Mouse (Mus musculus): Measurements from ENCODE around the gene Ubtd2. TPM values are rescaled to one million over a fixed set of nuclear protein-coding genes. Genes with fewer than 3 reads are reported as not detected.

Ubtd2 gene
- total RNA-seq (2021): 10 to 100 TPM in 1 of 2 experiments, 1 to 10 TPM in 1; 9.3 to 10.5 TPM
- long read RNA-seq, experiment 1, transcript Ubtd2-201 (3 exons, 1,012 nt): major isoform, 5 of 5 reads
- long read RNA-seq, experiment 1, partial matches to known transcripts: 0 of 5 reads
- long read RNA-seq, experiment 1, other reads (novel, unspliced or antisense): 0 of 5 reads
- long read RNA-seq, experiment 2, transcript Ubtd2-201 (3 exons, 1,012 nt): major isoform, 10 of 11 reads
- long read RNA-seq, experiment 2, partial matches to known transcripts: 0 of 11 reads
- long read RNA-seq, experiment 2, other reads (novel, unspliced or antisense): 1 of 11 reads

DNA sequence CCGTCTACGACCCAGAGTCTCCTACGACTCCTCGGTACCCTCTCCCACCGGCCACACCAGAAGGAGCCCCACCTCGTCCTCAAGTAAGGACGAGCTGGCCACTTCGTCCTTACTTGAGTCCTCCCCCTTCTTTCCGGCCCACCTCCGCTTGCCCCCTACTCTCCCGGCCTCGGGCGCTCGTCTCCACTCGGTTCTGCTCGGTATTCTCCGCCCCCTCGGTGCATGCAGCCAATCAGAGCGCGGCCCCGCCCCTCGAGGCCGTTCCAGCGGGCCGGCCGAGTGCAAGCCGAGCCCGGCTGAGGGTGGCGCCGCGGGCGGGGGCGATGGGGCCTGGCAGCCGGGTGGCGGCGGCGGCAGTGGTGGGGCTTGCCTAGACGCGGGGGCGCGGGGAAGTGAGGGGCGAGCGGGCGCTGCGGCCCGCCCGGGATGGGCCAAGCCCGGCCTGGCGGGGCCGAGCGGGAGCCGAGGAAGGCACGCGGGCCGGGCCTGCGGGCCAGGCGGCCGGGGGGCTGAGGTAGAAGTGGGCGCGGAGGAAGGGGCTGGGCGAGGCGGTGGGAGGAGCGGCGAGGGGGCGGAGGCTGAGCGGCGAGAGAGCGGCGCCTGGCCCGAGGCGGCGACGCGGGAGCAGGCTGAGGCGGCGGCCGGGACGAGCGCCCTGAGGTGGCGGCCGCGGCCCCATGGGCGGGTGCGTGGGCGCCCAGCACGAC is at the start of gene Ubtd2:
Ubtd2 (plus strand) TSS at position 571 of the 707 bp plus-strand sequence.
- DNase-seq: peak; percentile 97

DNA sequence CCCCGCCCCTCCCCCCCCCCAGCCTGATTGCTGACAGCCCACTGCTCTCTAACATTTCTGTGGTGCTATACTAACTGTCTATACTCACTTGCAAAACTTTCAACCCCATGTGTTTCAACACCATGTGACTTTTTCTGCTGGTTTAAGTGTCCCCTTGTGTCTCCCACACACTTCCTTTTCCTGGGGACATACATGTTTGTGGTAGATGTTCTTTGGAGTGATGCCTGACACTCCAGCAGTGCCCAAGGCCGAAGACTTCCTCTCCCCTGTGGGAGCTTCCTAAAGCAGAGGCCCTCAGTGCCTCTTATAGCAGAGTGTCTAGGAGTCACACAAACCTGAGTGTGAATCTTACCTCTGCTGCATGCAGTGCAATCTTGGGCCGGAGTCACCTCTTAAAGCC is 47.3 kb upstream of the Ubtd2 start:
- DNase-seq: no peak

DNA sequence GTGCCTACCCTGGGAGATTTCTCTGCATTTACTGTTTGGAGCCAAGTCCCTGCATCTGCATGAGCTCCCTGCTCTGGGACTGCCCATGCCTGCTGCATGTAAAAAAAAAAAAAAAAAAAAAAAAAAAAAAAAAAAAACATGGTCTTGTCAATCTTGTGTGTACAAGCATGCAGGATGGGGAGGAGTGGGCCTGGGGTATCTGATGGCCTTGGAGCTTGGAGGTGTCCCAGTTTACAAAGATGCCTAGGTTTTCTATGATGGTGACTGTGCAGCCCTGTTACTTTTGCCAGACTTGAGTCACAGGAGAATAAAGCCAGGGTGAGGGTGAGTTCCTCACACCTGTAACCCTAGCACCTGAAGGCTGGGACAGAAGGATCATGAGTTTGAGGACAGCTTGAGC is 46.1 kb upstream of the Ubtd2 start:
- DNase-seq: no peak

DNA sequence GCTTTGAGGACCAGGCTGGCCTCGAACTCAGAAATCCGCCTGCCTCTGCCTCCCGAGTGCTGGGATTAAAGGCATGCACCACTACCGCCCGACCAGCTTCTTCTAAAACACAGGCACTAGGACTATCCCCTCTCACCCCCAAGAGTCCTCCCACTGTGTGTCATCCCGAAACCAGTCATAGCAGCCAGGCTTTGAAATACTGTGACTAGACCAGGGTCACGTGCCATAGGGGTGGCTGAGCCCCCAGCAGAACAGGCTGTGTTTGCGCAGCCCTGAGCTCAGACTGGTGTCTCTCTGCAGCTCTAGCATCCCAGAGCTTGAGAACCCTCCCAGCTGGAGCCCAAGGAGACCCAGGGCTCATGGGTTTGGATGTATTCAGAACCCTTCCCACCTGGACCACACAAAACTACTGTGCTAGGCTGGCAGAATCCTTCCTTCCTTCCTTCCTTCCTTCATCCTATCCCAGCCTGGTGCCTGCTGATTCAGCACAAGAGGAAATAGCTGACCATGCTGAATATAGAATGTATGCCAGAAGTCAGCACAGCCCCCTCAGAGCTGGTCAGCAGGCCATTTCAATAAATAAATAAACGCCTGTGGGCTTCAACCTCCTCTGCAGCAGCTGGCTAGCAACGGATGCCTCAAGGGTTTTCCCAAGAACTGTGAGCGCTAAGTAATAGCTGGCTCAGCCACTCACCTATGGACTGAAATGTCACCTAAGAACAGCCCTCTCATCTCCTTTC is 45.2 kb upstream of the Ubtd2 start:
- no peak for DNase-seq

DNA sequence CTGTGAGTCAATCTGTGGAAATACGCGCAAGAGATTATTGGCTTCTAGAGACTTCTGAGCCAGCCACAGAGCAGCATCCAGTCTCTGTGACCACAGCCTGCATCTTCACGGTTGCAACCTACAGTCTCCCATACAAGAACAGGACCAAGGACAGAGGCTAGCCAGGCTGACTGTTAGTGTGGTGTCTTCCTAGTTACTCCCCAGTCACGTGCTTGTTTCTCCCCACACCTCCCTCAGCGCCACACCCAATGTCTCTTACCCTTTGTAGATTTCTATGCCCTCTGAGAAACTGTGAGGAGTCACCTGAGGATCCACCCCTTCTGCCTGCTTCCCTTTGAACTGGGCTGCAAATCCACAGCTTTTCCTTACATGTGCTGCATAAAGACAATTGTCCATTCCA is 35.2 kb upstream of the Ubtd2 start:
- DNase-seq: no peak

DNA sequence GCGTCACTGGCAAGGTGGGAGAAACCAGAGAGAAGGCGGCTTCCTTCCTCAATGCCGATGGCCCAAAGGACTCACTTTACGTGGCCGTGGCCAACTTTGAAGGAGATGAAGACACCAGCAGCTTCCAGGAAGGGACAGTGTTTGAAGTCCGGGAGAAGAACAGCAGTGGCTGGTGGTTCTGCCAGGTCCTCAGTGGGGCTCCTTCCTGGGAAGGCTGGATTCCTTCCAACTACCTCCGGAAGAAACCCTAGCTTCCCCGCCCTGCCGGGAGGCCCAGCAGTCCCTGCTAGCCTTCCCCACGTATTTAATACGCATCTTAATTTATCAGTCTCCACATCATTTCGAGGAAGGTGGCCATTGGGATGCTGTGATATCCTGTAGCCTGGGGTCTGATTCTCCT is 31.9 kb upstream of the Ubtd2 start:
- no peak for DNase-seq

DNA sequence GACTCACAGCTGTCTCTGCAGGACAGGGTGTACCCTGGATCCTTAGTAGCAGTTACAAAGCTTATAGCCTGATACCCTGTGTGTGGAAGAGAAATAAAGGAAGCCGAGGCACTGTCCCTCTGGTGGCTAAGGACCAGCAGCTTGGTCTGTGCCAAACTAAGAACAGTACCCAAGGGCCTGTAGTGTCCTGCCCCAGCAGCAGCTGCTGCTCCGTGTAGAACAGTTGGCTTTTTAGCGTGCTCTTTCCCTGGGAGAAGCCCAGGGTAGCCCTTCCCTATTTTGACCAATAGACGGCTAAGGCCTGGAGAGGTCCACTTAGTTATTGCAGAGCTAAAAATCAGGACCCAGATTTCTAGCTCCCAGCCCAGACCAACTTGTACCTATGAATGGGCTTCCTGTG is 30.6 kb upstream of the Ubtd2 start:
- no peak for DNase-seq

DNA sequence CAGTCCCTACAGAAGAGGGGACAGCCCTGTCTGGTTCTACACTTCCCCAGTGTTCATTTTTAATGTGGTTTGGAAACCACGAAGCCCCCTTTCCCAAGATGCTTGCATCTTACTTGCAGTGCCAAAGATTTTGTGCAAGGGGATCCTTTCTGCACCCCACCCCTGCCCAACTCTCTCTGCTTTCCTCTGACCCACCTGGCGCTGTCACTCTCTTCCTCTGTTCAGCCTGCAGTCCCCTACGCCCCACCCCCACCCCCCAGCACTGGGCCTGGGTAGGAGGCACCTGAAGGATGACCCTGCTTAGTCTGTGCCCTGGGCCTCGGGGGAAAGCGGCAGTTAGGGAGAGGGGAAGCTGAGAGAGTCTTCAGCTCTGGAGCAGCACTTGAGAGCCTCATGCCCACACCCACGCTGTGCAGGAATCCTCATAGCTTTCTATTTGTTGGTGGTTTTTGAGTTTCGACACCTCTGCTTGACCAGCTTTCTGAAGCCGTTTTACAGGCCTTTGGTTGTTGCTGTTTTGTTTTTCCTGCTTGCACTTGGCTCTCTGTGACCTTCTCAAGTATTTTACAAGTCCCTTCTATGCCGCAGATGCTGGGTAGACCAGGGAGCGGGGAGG is 30.0 kb upstream of the Ubtd2 start:
- DNase-seq: no peak

DNA sequence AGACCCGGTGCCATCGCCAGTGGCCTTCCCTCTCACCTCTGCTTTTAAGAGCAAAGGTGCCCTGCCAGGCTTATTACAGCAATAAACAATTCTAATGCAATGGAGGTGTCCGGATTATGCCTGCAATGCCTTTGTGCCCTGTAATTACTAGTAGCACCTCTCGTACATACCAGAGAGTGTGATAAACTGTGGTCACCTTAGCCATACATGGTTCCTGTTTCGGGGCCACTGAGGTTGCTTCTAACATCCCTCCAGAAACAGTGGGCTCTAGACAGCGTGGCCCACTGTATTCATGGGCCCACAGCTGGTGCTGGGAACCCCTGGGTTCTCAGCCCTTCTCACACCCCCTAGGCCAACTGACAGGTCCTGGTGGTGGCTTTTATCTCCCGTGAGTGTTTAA is 27.6 kb upstream of the Ubtd2 start:
- no peak for DNase-seq

DNA sequence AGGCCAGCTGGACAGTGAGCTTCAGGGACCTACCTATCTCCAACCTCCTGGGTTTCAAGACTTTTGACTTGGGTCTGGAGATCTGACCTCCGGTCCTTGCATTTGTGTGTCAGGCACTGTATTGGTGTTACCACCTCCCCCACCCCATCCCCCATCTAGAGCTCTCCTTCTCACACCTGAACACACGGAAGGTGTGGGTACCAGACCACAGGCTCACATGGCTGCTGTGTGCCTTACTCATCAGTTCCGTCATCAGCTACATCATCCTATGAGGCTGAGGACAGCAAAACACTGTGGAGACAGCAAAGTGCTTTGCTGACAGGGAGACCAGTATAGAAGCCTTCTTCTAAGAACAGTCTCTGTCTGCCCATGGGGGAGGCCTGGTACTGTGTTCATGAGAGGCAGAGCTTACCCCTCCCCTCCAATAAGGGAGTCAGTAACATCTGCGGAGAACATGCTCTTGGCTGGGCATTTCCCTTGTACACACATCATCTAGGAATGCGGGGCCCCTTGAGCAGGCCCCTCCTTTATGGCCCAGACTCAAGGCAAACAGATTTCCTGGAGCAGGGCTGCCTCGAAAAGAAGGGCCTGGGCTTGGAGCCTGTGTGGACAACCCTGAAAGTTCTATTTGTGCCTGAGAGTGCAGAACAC is 19.6 kb upstream of the Ubtd2 start:
- DNase-seq: peak; percentile 78

DNA sequence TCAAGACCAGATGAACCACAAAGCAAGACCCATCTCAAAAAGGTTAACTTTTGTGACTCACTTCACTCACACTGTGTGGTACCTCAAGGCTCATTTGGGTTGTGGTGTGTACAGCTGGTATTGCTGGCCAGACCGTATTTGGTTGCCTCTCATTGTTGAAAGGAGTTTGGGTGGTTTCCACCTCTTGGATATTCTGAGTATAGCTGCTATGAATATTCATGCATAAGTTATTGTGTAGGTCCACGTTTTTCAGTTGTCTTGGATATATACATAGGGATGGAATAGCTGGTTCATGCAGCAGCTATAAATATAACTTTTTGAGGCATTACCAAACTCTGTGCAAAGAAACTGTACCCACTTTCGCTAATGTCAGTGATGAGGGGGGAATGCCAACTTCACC is 12.6 kb upstream of the Ubtd2 start:
- DNase-seq: no peak

DNA sequence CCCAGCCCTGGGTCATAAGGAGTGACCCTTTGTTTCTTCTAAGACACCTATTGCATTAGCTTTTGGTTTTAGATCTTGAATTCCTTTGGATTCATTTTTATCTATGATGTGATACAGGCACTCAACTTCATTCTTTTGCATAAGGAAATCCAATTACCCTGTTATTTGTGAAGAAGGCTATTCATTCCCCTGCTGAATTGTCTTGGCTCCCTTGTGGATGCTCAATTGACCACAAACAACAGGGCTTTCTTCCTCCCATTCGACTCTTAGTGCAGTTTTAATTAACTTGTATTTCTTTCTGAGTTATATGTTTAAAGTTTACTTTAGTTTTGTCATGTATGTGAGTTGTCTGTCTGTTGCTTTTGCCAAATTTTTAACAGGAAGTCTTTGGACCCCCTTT is 10.9 kb upstream of the Ubtd2 start:
- DNase-seq: no peak

DNA sequence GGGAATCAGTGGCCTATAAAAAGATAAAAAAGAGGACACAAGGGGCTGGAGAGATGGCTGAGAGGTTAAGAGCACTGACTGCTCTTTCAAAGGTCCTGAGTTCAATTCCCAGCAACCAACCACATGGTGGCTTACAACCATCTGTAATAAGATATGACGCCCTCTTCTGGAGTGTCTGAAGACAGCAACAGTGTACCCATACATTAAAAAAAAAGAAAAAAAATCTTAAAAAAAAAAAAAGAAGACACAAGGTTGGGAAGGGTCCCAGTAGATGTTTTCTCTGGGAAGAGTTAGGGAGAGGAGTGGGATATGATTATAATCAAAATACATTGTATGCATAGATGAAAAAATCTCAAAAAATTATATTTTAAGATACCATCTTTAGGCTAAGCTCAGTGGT is 10.0 kb upstream of the Ubtd2 start:
- no peak for DNase-seq

DNA sequence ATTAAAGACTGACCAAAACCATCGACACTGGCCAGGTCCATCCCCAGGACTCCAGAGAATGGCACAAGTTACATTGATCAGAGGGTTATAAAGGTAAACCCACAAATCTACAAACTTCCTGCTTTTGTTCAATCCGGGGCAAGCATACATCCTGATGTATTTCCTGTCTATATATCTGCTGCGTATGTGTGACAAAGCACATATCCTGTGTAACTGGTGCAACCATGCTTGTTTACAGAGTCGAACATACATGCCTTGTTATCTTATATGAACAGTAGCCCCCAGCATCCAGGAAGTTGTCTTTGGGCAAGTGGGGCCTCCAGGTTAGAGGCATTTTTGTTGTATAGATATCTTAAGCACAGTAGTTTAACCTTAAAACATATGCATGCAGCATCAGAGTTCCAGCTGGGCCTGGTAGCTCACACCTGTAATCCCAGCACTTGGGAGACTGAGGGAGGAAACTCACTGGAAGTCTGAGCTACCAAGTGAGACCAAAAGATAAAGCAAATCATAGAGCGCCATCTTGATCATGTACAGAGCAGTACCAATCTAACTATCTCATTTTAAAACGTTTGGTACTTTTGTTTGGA is 9.4 kb upstream of the Ubtd2 start:
- DNase-seq: no peak

DNA sequence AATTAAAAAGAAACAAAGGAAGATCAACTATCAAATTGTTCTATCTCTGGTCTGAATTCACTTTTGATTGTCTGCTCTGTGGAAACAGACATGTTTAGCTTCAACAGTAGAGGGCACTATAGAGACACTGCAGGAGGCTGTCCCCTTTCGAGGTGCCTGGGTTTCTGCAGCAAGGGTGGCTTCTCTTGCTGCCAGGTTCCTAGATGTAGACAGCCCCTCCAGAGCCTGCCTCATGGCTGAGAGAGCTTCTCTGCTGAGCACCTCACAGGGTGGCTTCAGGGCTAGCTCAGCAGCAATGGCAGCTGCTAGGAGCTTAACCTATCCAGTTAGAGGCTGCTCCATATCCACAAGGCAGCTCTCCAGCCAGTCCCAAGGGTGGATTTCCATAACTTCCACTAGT is 5.0 kb upstream of the Ubtd2 start:
- DNase-seq: peak; percentile 30

DNA sequence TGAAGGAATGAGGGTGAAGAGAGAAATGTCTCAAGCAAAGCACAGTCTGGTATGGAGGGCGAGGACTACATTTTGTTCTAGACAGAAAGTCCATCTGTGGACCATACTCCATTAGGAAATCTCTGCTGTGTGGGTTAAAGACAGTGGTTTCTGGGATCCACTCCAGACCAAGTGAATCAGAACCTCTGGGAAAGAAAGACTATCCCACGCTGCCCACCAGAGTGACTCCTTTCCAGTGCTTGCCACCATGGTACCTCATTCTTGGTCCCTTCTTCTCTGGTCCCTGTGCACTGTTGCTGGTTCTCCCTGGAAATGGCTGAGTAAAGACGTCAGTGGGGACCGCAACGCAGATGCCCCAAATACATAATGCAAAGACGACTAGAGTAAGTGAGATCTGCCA is 3.9 kb upstream of the Ubtd2 start:
- no peak for DNase-seq

DNA sequence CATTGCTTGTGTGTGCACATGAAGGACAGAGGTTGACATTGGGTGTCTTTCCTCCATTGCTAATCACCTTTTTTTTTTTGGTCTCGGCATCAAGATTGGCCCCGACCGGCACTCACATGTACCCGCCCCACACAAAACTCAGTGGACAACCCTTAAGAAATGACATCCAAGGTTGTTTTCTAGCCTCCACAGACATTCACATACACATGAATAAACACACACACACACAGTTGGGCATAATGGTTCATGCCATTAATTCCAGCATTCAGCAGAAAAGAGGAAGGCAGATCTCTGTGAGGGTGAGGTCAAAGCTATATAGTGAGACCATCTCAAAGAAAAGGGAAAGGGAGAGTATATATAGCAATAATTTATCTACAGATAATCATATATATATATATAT is 2.4 kb upstream of the Ubtd2 start:
- peak; percentile 1 for DNase-seq

DNA sequence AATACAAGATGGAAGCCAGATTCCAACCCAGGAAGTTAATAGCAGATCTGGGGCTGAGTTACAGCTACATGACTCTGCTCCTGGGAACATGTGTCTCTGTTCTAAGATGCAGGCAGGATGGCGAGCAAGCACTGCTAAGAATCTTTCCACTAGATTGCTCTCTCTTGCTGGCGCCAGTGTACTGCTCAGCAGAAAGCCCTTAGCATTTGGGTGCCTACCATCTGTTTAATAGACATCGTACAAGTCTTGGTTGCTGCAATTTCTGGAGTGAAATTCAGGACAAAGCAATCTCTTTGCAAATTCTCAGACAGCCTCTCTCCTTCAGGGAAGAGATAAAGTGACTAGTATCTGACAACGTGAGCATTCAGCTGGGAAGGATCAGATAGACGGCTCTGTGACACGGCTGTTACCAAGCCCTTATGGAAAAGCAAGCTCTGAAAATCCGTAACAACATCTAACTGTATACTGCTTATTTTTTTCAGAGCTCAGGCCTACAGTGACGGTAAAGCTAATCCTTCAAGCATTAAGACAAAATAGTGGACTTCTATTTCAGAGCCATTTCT is 1.7 kb upstream of the Ubtd2 start:
- DNase-seq: no peak

DNA sequence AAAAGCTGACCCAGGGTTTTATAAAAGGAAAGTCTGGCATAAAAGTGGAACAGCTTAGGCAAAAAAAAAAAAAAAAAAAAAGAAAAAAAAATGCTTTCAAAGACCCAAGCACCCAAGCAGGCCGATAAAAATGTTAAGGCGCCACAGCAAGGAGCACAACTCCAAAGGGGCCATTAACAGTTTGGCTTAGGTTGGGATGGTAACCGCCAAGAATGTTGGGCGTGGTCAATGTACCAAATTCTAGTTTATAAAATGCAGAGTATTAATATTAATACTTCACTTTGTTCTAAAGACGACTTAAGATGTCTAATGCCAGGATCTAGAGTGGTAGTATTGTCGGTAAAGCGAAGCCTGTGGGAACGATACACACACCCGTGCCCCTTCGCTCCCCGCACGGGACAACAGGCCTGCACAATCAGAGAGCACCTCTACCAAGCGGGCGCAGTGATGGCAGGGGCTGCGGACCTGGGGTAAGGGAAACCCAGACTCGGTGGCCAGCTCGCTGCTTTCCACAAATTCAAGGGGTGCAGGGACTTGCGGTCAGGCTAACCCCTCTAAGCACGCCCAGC is 855 bp upstream of the Ubtd2 start:
- DNase-seq: no peak

DNA sequence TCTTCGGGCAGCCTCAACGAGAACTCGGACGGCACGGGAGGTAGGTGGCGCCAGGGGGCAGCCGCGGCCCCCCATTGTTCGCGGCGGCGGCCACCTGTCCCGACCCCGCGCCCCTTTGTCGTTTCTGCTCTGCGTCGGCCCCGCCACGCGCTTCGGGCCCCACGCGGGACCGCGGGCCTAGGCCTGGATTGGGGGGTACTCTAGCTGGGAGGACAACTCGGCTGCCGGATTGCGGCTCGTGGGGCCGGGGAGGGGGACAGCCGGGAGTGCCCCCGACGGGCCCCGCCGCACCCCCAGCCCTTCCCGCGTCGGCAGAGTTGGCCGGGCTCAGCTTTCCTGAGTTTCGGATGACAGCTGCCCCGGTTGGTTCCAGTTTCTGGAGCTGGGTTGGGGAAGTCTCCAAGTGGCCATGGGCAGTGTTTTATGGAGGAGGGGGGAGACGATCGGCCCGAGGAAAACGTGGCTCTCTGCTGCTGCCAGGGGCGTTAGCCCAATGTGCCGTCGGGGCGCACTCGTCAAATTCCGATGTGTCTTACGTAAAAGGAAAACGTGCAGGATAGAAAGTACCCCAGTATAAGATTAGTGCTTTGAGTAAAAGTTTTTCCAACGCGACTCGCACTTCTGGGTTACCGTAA is 454 bp downstream of the Ubtd2 start:
- DNase-seq: no peak

DNA sequence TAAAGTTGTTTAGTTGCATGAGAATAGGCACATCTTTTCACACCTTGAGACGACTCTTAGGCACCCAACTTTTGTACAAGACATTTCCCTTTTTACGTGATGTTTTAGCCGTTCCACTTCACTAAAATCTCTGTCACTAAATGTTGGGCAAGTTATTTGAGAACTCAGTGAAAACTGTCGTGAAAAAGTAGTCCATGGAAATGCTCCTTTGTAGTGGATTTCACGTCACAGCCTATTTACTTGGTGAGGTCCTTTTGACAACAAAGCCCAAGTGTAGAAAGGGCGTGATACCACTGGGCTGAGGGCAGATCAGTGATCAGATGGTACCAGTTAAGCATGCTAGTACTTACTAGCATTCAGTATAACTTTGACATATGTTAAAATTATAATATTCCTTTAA is 1.2 kb downstream of the Ubtd2 start:
- DNase-seq: no peak

Measured in gastrocnemius, postnatal 25 days (tissue).